Mouse (Mus musculus) limb, embryonic 10.5 days (tissue): ENCODE measurements around the gene 1700019N19Rik. TPM values are rescaled to one million over a fixed set of nuclear protein-coding genes. Genes with fewer than 3 reads are reported as not detected.
A peak's percentile ranks its signal among the peaks of the same experiment; 100 is the strongest.

Experiments used
- DNase-seq: peaks from one replicate; pipeline ENCODE4 v3.0.0-alpha.2; 2017; ENCODE audit warnings: low spot score
- H3K27ac ChIP-seq: fragments of 300-500 bp; sonication (generic); 2 replicates; pipeline ENCODE4 v1.5.1; 2016; ENCODE audit warnings: mild to moderate bottlenecking
- H3K27me3 ChIP-seq: fragments of 300-500 bp; sonication (generic); 2 replicates; pipeline ENCODE4 v1.6.1; 2016; ENCODE audit warnings: low read depth, mild to moderate bottlenecking; ENCODE audit not compliant: poor library complexity, severe bottlenecking
- H3K36me3 ChIP-seq: fragments of 300-500 bp; sonication (generic); 2 replicates; pipeline ENCODE4 v1.6.1; 2016; ENCODE audit warnings: mild to moderate bottlenecking, moderate library complexity
- H3K4me1 ChIP-seq: fragments of 300-500 bp; sonication (generic); 2 replicates; pipeline ENCODE4 v1.6.1; 2016
- H3K4me3 ChIP-seq: fragments of 300-500 bp; sonication (generic); 2 replicates; pipeline ENCODE4 v1.5.1; 2016; ENCODE audit warnings: mild to moderate bottlenecking, moderate library complexity
- H3K9me3 ChIP-seq: fragments of 300-500 bp; sonication (generic); replicated peaks from 2 replicates; pipeline ENCODE4 v1.6.1; 2016; ENCODE audit warnings: mild to moderate bottlenecking
- WGBS: fragments of 180-500 bp; shearing (Covaris S2); methylation state at CpG from one replicate; pipeline ENCODE4 v1.1.7; 2016; 5-methylcytosine and 5-hydroxymethylcytosine counted together
- polyA plus RNA-seq: library from polyadenylated mRNA; unstranded; fragments of >200 nt; fragmentation: Nextera tagmentation; extraction: Ambion mirVana; gene quantifications from 2 replicates; pipeline ENCODE4 v1.2.1, GENCODE M21; 2016

Gene 1700019N19Rik
- polyA plus RNA-seq, 1 experiment from 2014 or later: not detected

DNA sequence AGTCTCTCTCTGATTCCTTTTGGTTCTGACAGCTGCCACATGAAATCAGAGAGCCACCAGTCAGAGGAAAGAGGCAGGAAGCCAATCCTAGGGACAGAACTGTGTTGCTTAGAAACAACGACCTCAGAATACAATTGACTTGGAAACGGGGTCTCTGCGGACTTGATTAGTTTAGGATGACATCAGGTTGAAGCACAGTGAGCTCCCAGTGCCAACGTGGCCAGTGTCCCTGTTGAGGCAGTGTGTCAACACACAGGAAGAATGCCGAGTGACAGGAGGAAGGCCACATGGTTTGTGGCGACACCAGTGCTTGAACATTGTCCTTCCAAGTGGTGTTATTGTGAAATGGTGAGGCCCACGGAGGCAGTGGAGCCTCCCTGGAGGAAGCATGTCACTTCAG lies 10.3 kb downstream of the 1700019N19Rik start:
- 71% methylated on average over 7 of the region's 7 CpGs for WGBS
- H3K27me3 ChIP-seq: no peaks in the 10 kb centered on the region
- no peak for DNase-seq
- peaks cover 11% of the 10 kb centered on the region; the same call in 1 of the 2 replicates for H3K4me1 ChIP-seq
- H3K36me3 ChIP-seq: no peaks in the 10 kb centered on the region
- no peaks in the 10 kb centered on the region for H3K9me3 ChIP-seq
- no peak overlapping the region for H3K4me3 ChIP-seq
- no peak overlapping the region for H3K27ac ChIP-seq

DNA sequence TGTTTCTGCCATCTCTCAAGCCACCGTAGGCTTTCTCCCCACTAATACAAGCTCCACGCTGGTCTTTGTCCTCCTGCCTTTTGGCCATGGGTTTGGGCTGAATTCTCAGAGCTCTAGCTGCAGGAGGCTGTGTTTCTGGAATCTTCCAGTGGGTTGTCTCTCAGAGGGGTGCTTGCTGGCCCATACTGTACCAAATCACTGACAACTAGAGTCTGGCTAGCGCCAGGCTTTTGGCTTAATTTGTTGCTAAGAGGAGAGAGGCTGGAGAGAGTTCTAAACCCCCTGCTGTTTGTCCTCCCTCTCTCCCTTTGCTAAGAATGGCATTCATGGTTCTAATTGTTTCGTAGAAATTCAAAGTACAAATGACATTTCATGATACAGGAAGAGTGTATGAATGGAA lies 12.7 kb downstream of the 1700019N19Rik start:
- no peak overlapping the region for H3K4me3 ChIP-seq
- H3K4me1 ChIP-seq: 0 out of 2 replicates have a peak, but pooled peaks cover 6% of the 10 kb centered on the region
- H3K27ac ChIP-seq: no peak overlapping the region
- WGBS: 74% methylated on average over 4 of the region's 4 CpGs
- DNase-seq: no peak
- H3K27me3 ChIP-seq: no peaks in the 10 kb centered on the region
- H3K9me3 ChIP-seq: no peaks in the 10 kb centered on the region
- H3K36me3 ChIP-seq: no peaks in the 10 kb centered on the region

GRCm38 (mm10) chr19:58776461-58776860 lies 17.8 kb downstream of the 1700019N19Rik start:
- H3K27me3 ChIP-seq: no peaks in the 10 kb centered on the region
- H3K9me3 ChIP-seq: no peaks in the 10 kb centered on the region
- WGBS: 84% methylated on average over 5 of the region's 5 CpGs
- H3K36me3 ChIP-seq: no peaks in the 10 kb centered on the region
- H3K4me3 ChIP-seq: no peak overlapping the region
- no peak for DNase-seq
- H3K27ac ChIP-seq: no peak overlapping the region
- no peaks in the 10 kb centered on the region for H3K4me1 ChIP-seq

DNA sequence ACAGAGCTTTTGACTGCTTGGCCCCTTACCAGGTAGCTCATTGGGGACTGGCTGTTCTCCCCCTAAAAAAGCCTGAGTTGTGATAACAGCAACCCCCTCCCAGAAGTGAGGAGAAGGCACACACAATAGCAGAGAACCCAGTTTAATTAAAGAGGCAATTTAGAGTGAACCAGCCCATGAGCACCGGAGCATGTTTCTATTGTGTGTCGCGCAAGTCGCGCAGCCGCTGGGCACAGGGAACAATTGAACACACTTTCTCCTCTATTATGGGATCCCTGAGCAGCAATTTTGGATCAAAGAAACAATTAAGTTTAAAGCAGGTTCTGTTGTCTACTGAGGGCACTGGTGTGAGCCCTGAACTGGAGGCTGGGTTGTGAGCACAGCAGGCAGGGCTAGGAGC lies 26.9 kb downstream of the 1700019N19Rik start:
- Histone ChIP-seq H3K4me1 (peaks cover 21% of the 10 kb centered on the region), H3K27ac (peak overlapping the region; percentile 8; the same call in 1 of the 2 replicates), H3K9me3 (no peaks in the 10 kb centered on the region), H3K4me3 (no peak overlapping the region), H3K27me3 (peaks cover 7% of the 10 kb centered on the region), H3K36me3 (no peaks in the 10 kb centered on the region)
- 94% methylated on average over 6 of the region's 6 CpGs for WGBS
- DNase-seq: no peak

DNA sequence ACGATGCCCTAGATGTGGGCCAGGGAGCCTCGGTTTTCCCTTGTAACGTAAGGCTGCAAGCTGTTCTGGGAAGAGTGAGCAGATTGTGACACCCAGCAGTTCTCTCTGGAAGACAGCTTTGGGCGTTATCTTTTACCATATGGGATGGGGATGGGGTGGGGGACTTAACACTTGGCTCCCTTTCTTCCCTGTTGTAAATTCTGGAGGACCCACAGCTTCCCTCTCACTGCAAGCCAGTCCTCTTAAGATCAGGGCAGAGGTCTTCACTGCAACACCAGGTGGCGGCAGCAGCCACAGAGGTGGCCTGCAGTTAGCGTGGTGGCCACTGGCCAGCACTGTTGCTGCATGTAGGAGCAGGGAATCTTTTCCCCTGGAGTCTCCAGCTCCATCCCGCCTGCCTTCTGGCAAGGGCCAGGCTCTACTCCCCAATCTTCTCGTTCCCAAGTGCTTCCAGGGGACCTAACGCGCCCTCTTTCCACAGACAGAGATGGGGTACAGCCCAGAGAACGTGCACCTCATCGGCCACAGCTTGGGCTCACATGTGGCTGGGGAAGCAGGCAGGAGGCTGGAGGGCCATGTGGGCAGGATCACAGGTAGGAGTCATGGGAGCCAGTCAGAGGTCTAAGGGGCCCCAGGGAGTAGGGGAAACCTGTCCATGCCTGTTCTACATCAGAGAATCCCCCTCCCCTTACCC lies 31.3 kb downstream of the 1700019N19Rik start:
- WGBS: 4% methylated on average over 12 of the region's 12 CpGs
- Histone ChIP-seq H3K4me3 (peak overlapping the region; percentile 15; the same call in 1 of the 2 replicates), H3K27ac (peak overlapping the region; percentile 70; the same call in 1 of the 2 replicates)

DNA sequence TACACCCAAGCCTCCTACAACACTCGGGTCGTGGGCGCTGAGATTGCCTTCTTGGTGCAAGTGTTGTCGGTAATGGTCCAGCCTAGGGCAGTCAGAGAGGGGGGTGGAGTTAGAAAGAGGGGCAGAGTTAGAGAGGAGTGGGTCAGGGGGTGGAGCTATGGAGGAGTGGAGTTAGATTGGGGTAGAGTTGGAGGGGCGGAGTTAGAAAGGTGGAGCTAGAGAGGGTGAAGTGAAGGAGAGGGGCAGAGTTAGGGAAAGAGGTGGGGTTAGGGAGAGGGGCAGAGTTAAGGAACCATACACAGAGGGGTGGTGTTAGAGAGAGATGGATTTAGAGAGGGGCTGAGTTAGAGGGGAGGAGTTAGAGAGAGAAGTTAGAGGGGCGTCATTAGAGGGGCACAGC lies 31.9 kb downstream of the 1700019N19Rik start:
- Histone ChIP-seq H3K36me3 (no peaks in the 10 kb centered on the region), H3K4me3 (0 out of 2 replicates have a peak overlapping the region, but pooled peaks have one; percentile 6), H3K27ac (no peak overlapping the region), H3K27me3 (0 out of 2 replicates have a peak, but pooled peaks cover 8% of the 10 kb centered on the region), H3K4me1 (peaks cover 22% of the 10 kb centered on the region), H3K9me3 (no peaks in the 10 kb centered on the region)
- no peak for DNase-seq
- 15% methylated on average over 6 of the region's 6 CpGs for WGBS

More for the DNA sequence above, 31.3 kb downstream of the 1700019N19Rik start:
- DNase-seq: peak; percentile 77
- H3K27me3 ChIP-seq: 0 out of 2 replicates have a peak, but pooled peaks cover 8% of the 10 kb centered on the region
- no peaks in the 10 kb centered on the region for H3K9me3 ChIP-seq
- peaks cover 23% of the 10 kb centered on the region for H3K4me1 ChIP-seq
- H3K36me3 ChIP-seq: no peaks in the 10 kb centered on the region

DNA sequence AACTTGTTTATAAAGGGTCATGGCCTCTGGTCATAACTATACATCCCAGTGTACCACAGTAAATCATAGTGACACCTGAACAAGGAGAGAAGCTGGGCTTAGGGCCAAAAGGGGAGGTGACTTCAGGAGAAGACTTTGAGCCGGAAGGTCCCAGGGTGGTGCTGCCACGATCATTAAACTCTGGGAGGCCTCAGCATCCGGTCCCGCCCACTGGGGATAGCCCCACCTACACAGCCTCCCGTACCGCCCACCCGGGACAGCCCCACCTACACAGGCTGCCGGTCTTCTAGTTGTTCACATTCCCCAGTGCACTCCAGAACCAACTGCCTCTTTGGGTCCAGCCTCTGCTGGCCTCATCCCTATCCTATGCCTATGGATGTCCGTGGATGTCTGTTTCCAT lies 34.8 kb downstream of the 1700019N19Rik start, which contains the start of gene Pnliprp2:
Pnliprp2 (plus strand) TSS at position 297 of the 400 bp plus-strand sequence.
- Histone ChIP-seq H3K4me1 (peaks cover 13% of the 10 kb centered on the region), H3K36me3 (no peaks in the 10 kb centered on the region), H3K27ac (no peak within 1 kb of the TSS), H3K27me3 (0 out of 2 replicates have a peak, but pooled peaks cover 8% of the 10 kb centered on the region), H3K4me3 (no peak within 1 kb of the TSS), H3K9me3 (no peaks in the 10 kb centered on the region)
- DNase-seq: no peak
- 61% methylated on average over 9 of the region's 9 CpGs for WGBS

DNA sequence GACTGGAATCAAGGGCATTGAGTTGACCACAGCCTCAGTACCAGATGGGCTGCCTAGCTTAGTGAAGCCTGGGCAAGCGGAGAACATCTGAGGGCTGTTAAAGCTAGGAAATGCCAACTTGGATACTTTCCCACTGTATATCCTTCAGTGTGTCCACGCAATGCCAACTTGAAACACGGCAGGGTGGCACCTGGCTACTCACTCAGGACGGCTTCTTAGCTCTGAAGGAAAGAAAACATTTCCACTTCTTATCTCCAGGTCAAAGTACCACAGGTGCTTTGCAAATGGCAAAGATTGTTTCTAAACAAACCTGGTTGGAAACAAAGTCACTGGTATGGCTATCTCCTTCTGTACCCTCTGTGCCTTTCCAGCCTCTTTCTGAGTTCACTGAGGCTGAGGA lies 35.4 kb downstream of the 1700019N19Rik start:
- peaks cover 13% of the 10 kb centered on the region for H3K4me1 ChIP-seq
- no peak overlapping the region for H3K27ac ChIP-seq
- H3K36me3 ChIP-seq: no peaks in the 10 kb centered on the region
- WGBS: 88% methylated on average over 4 of the region's 4 CpGs
- H3K27me3 ChIP-seq: 0 out of 2 replicates have a peak, but pooled peaks cover 8% of the 10 kb centered on the region
- H3K4me3 ChIP-seq: no peak overlapping the region
- no peak for DNase-seq
- H3K9me3 ChIP-seq: no peaks in the 10 kb centered on the region

DNA sequence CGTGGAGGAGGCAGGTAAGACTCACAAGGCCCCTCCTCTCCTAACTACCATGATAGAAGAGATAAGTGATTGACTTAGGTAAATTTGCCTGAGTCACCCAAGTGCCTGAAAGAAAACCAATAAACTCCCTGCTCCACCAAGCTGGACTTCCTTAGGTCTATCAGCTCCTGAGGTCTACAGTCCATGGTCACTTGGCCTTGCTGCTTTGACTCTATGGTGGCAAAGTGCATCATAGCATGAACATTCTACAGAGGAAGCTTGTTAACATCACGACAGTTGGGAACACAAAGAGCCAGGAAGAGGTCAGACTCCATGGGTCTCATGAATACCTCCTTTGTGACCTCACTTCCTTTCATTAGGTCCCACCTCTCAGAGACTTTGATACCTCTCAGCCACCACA lies 42.8 kb downstream of the 1700019N19Rik start:
- Histone ChIP-seq H3K4me3 (no peak overlapping the region), H3K36me3 (no peaks in the 10 kb centered on the region), H3K27ac (no peak overlapping the region), H3K4me1 (no peaks in the 10 kb centered on the region), H3K27me3 (no peaks in the 10 kb centered on the region), H3K9me3 (no peaks in the 10 kb centered on the region)
- WGBS: 83% methylated on average over 2 of the region's 2 CpGs
- no peak for DNase-seq

- Histone ChIP-seq H3K4me1 (no peaks in the 10 kb centered on the region), H3K4me3 (no peak overlapping the region), H3K9me3 (no peaks in the 10 kb centered on the region), H3K36me3 (no peaks in the 10 kb centered on the region), H3K27me3 (no peaks in the 10 kb centered on the region), H3K27ac (no peak overlapping the region)
- WGBS: 90% methylated on average over 2 of the region's 2 CpGs
- DNase-seq: no peak
These were observed 43.4 kb downstream of the 1700019N19Rik start for GRCm38 (mm10) chr19:58750822-58751221.

DNA sequence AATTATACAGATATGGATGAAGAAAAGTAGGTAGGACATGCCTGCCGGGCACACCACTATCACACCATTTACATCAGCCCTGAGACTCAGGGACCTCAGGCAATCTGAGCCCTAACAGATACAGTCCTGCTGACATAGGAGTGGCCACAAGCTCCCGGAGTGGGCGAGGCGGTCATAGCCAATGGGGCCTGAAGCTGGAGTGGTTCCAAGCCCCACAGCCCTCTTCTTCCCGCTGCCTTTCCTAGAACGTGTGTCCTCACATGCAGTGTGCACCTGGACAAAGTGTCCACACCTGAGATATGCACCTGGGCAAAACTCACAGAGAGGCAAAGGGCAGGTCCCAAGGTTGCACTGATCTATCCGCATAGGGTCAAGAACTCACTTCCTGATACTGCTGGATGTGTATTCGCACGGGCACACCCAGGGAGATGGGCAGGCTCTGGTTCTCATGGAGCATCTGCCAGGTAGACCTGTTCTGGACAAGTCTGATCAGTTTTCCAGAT lies 46.7 kb downstream of the 1700019N19Rik start:
- DNase-seq: peak; percentile 23

GRCm38 (mm10) chr19:58743736-58744135 lies 50.5 kb downstream of the 1700019N19Rik start:
- 44% methylated on average over 4 of the region's 4 CpGs for WGBS
- Histone ChIP-seq H3K27ac (no peak overlapping the region), H3K4me1 (peaks cover 5% of the 10 kb centered on the region; the same call in 1 of the 2 replicates), H3K27me3 (no peaks in the 10 kb centered on the region), H3K4me3 (no peak overlapping the region), H3K36me3 (no peaks in the 10 kb centered on the region), H3K9me3 (no peaks in the 10 kb centered on the region)
- DNase-seq: no peak

More for the DNA sequence above, 46.7 kb downstream of the 1700019N19Rik start:
- H3K27ac ChIP-seq: no peak overlapping the region
- WGBS: 89% methylated on average over 9 of the region's 9 CpGs
- H3K4me1 ChIP-seq: peaks cover 5% of the 10 kb centered on the region; the same call in 1 of the 2 replicates
- H3K36me3 ChIP-seq: no peaks in the 10 kb centered on the region
- no peaks in the 10 kb centered on the region for H3K9me3 ChIP-seq
- no peak overlapping the region for H3K4me3 ChIP-seq
- H3K27me3 ChIP-seq: no peaks in the 10 kb centered on the region

DNA sequence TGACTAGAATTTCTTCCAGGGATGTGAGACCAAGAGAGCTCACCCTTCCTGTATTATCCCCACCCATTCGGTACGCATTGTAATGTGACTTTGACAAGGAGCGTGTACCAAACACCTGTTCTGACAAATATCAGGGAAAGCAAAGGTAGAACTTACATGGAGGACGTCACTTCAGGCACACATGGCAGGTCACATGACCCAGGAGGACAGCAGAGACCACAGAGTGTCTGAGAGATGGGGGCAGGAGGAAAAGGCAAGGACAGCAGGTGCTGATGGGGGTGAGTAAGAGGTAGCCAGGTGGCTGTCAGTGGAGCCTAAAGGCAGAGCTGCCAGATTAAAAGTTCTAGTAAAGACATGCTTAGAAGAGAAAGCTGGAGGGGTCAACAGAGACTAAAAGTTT lies 51.5 kb downstream of the 1700019N19Rik start:
- WGBS: 89% methylated on average over 4 of the region's 4 CpGs
- Histone ChIP-seq H3K4me1 (peaks cover 5% of the 10 kb centered on the region; the same call in 1 of the 2 replicates), H3K27me3 (no peaks in the 10 kb centered on the region), H3K9me3 (no peaks in the 10 kb centered on the region), H3K36me3 (no peaks in the 10 kb centered on the region), H3K4me3 (no peak overlapping the region), H3K27ac (no peak overlapping the region)
- DNase-seq: no peak
